Mouse (Mus musculus) T-cell, adult 2 months (primary cell): ENCODE data around the gene Ptges3.
"Not testable (repeated sequence)": the region's sequence is repeated elsewhere in the genome, so short reads cannot be mapped to it uniquely, and the experiment has no call there.

Experiments
- DNase-seq: peaks from one replicate; pipeline ENCODE4 v3.0.0; 2022; ENCODE audit warnings: low spot score

The Ptges3 gene

DNA sequence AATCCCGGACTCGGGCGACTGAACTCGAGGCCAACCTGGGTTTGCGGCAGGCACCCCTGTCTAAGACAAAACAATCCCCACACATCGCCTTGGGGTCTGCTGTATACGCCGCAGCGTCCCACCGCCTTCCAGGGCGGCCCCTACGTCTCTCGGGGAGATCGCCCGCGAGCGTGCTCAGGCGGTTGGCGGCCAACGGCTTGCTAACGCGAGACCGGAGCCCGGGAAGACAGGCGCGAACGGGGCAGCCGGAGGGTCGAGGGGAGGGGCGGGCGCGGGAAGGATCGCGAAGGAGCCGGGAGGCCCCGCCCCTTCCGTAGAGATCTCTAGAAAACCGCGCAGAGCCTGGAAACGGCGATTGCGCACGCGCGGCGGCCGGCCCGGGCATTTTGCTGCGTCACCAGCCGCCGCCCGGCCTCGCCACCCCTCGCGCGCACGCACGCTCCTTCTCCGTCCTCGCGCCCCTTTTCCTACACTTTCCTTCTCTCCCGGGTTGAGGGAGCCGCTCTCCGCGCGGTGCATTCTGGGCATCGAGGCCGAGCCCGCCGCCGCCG, at the start of gene Ptges3:
Gene Ptges3 (plus strand): TSS at position 354 of the 551 bp plus-strand sequence.
- DNase-seq = peak; percentile 95

DNA sequence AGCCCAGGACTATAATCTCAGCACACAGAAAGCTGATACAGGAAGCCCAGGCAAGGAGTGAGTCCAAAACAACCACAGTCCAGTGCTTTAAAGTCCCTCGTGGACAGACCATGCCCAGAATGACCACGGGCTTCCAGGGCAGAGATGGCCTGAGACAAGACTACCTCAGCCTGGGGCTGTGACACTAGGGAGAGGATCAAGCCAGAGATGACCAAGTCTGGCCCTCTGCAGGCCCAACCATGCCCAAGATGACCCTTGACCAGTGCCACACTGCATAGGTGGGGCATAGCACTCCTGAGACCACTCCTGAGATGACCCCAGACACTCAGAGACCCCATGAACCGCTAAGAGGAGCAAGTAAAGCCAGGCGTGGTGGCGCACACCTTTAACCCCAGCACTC, 49.0 kb upstream of the Ptges3 start:
- no peak for DNase-seq

DNA sequence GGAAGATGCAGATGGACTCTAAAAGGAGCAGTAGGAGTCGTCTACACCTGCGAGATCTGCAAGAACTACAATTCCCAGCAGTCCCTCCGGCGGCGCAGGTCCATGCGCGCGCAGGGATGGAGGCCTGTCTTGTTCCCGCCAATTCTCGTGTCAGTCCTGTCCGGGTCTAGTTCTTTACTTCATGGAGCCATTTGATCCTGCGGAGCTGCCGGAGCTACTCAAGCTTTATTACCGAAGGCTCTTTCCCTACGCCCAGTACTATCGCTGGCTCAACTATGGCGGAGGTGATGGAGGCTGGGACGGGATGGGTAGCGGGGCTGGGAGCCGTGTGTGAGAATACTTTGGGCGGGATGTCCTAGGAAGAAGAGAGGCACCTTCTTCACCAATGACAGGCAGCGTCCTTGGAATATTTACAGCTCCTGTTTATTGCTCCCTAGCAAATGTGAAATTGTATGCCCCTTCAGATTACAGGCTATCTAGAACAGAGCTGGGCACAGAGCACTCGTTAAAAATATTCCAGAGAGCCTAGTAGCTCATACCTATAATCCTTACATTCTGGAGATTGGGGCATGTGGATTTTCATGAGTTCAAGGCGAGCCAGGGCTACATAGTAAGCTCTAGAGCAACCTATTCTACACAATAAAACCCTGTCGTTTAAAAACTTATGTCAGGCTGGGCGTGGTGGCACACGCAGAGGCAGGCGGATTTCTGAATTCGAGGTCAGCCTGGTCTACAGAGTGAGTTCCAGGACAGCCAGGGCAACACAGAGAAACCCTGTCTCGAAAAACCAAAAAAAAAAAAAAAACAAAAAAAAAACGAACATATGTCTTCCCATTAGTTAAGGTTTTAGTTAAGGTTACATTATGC, 43.5 kb upstream of the Ptges3 start, which contains the start of gene Prim1:
Gene Prim1 (plus strand): TSS at position 101 of the 867 bp plus-strand sequence.
- peak; percentile 81 for DNase-seq

DNA sequence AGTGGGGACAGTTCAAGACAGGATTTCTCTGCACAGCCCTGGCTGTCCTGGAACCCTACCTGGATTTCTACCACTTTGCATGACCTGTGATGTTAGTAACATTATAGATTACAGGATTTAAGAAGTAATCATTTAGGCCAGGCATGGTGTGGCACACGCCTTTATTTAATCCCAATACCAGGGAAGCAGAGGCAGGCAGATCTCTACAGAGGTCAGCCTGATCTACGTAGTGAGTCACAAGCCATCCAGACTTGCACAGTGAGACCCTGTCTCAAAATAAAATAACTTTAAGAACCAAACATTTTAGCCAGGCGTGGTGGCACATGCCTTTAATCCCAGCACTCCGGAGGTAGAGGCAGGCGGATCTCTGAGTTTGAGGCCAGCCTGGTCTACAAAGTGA, 36.6 kb upstream of the Ptges3 start:
- DNase-seq = no peak

DNA sequence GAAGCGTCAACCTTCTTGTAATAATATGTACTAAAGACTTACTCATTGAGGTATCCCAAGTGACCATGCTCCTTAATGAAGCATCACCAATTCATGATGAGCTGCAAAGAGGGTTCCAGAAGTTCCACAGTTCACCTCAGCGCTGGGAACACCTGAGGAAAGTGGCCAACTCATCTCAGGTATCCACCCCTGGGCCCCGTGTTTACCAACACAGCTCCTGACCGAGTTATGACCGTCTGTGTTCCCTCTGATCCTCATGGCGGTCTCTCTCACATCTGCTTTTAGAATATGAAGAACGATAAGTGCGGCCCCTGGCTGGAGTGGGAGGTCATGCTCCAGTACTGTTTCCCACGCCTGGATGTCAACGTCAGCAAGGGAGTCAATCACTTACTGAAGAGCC, 35.3 kb upstream of the Ptges3 start:
- no peak for DNase-seq

DNA sequence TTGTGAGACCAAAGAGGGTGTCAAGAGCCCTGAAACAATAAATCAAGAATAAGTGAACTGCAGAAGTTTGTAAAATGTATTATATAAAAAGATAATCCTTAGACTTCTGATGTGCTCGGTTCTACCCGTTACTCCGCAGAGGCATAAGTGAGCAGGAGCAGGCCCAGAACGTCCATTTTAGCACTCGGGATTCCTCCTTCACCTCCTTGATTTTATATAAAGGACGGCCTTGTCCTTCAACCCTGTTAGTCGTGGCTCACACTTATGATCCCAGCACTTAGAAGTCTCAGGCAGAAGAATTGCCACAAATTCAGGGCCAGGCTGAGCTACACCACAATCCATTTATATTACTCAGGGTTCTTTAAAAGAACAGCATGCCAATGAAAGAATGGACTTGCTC, 28.8 kb upstream of the Ptges3 start:
- no peak for DNase-seq

DNA sequence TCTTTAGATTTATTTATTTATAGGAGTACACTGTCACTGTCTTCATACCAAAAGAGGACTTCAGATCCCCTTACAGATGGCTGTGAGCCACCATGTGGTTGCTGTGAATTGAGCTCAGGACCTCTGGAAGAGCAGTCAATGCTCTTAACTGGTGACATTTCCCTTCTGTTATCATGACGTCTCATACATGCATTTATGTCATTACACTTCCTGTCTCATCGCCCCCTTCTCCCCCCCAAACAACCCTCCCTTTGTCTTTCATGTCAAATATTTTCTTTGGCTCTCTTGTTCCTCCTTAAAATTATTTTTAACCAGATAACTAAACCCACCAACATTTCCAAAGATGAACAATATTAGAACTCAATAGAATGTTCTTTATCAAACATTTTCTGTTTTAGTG, 27.9 kb upstream of the Ptges3 start:
- DNase-seq = no peak

DNA sequence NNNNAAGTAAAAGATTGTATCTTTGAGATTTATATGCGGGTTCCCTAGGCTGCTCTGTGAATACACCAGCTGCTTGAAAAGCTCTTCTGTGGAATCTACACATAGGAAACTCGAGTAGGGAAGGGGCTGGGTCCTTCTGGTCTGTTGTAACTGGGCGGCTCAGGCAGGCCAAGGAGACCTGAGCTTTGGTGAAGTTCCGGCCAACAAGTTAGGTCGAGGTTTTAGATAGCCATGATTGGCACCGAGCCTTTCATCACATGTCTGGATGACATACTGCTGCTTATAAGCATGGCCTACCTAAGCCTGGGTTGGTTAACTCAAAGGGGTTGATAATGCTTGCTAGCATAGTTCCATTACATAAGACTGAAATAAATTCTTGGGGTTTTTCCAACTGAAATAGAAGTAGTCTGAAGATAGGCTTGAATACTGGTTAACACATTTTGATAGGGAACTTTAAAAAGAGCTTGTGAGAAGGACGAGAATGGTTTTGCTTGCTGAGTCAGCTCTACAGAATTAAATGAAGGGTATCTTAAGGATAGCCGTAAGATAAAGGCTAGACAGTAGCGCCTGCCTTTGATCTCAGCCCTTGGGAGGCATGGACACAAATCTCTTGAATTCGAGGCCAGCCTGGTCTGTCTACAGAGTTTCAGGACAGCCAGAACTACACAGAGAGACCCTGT, 21.9 kb upstream of the Ptges3 start:
- no peak for DNase-seq

DNA sequence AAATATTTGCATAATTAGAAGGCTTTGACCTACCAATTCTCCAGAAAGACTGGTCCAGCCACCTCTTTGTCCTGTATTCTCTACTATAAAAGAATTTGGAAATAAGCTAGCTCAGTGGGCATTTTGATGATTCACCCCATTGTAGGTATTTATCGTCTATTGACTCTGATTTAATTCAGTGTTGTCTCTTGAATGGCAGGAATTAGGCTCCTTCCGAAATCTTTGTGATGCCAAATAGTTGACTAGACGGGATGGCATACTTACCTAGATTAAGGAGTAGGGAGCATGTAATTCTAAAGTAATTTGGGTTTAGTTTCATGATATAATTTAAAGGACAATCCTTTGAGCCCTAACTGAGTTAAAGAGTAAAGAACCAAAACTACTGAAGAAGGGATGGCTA, 20.8 kb upstream of the Ptges3 start:
- DNase-seq = no peak

DNA sequence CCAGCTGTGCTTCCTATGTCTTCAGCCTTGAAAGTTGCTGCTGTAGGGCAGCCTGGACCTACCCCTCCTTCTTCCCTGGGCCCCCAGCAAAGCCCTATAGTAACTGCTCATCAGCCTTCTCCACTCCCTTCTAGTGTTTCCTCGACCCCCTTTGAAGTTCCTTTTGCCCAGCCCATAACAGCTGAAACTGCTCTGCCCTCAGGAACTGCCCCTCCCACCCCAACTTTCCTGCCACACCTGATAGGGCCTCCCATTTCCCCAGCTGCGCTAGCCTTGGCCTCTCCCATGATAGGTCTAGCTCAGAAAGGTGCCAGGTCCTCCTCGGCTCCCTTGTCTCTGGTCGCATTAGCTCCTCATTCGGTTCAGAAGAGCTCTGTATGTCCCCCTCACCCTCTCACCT, 19.6 kb upstream of the Ptges3 start:
- peak; percentile 40 for DNase-seq

DNA sequence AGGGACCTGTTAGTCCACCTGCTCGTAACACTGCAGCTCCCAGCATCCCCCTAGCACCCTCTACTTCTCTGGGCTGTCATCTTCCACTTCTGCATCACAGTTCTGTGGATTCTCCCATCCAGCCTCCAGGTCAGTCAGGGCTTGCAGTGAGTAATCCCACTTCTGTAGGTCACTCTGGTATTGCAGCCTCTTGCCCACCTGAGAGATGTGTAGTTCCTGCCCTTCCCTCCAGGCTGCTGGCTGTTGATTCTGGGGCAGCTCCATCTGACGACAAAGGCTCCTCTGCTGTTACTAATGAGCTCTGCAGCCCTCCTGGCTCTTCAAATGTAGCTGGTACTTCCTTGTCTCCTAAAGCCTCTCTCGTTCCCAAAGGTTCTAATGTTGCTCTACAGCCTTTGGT, 18.9 kb upstream of the Ptges3 start:
- no peak for DNase-seq

DNA sequence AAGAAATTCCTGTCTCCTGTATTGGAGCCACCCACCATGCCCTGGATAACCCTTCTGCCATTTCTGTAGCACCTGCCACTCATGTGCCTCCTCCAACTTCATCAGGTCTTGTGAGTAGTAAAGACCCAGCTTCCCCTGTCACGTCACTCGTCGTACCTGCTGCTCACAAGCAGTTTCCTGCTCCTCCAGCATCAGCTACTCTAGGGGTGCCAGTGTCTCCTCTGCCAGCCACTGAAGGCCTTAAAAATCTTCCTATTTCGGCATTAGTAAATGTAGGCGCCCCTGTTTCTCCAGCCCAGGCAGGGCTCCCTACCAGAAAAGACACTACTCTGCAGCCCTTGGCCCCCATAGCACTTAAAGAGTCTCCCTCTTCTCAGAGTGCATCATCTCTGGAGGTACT, 18.5 kb upstream of the Ptges3 start:
- DNase-seq = no peak

DNA sequence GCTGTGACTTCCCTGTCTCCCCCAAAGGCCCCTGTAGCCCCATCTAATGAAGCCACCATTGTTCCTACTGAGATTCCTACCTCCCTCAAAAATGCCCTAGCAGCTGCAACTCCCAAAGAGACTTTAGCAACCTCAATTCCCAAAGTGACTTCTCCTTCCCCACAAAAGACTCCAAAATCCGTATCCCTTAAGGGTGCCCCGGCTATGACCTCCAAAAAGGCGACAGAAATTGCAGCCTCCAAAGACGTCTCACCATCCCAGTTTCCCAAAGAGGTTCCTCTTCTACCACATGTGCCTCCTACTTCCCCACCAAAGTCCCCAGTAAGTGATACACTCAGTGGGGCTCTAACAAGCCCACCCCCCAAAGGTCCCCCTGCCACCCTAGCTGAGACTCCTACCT, 17.1 kb upstream of the Ptges3 start:
- no peak for DNase-seq

DNA sequence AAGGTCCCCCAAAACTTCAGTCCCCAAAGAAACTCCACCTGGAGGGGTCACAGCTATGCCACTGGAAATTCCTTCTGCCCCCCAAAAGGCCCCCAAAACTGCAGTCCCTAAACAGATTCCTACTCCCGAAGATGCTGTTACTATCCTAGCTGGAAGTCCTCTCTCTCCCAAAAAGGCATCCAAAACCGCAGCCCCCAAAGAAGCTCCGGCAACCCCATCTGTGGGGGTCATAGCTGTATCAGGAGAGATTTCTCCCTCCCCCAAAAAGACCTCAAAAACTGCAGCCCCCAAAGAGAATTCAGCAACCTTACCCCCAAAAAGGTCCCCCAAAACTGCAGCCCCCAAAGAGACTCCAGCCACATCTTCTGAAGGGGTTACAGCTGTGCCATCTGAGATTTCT, 16.3 kb upstream of the Ptges3 start:
- DNase-seq = no peak

DNA sequence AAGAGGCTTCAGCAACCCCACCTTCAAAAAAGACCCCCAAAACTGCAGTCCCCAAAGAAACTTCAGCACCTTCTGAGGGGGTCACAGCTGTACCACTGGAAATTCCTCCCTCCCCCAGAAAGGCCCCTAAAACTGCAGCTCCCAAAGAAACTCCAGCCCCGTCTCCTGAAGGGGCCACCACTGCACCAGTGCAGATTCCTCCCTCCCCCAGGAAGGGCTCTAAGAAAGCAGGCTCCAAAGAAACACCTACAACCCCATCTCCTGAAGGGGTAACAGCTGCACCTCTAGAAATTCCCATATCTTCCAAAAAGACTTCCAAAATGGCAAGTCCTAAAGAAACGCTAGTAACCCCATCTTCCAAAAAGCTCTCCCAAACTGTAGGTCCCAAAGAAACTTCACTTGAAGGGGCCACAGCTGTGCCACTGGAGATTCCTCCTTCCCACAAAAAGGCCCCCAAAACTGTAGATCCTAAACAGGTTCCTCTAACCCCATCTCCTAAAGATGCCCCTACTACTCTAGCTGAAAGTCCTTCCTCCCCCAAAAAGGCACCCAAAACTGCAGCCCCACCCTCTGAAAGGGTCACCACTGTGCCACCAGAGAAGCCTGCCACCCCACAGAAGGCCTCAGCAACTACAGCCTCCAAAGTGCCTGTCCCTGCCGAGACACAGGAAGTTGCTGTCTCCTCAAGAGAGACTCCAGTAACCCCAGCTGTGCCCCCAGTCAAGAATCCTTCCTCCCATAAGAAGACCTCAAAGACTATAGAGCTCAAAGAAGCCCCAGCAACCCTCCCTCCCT, 15.5 kb upstream of the Ptges3 start:
- no peak for DNase-seq

DNA sequence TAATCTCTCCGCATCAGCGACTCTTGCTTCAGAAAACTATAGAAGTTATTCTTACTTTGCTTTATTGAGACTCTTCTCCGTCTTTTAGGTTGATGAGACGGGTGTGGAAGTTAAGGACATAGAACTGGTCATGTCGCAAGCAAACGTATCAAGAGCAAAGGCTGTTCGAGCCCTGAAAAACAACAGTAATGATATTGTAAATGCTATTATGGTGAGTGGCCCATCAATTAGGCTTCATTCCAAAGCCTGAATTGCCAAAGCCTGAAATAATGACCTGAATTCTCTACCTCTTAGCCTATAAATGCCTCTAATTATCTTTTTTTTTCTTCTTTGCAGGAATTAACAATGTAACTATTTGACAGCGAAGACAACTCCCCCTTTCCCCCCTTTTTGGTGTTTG, 10.6 kb upstream of the Ptges3 start:
- no peak for DNase-seq

DNA sequence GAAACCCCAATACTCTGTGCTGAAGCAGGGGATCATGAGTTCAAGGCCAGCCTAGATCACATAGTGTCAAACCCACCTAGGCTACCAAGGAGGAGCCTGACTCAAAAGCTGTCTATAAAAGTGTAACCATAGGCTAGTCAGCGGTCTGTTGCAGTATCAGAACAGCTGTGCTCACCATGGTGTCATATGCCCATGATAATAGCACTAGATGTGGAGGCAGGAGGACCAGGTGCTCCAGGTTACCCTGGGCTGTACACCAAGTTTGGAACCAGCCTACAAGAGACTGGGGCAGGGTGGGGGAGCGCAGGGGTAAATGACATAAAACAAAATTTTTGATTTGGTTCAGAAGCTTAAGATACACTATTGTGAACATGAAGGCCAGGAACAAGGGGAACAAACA, 9.0 kb upstream of the Ptges3 start:
- no peak for DNase-seq

DNA sequence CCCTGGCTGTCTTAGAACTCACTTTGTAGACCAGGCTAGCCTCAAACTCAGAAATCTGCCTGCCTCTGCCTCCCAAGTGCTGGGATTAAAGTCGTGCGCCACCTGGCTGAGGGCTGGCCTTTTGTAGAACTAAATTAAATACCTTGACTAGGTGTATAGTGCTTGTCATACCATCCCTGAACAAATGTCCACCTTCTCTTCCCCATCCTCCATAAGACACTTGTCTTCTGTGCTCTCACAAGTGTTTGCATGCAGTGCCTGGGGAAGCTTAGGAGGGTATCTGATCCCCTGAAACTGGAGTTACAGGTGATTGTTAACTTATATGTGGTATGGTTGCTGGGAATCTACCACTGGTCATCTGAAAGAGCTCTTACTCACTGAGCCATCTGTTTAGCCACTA, 8.4 kb upstream of the Ptges3 start:
- DNase-seq = no peak

DNA sequence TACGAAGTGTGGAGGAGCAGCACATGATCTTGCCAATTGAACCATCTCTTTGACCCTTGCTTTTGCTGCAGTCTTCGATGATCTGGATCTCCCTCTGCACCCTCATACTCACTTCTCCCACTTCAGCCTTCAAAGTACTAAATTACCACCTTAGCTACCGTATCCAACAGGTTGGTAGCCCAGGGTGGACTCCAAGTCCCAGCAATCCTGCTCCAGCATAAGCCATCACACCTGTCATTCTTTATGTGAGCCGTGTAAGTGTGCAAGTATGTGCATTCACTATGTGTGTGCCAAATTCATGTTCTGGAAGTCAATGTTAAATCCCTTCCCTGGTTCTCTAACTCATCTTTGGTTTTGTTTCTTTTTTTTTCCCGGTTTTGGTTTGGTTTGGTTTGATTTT, 7.2 kb upstream of the Ptges3 start:
- no peak for DNase-seq

DNA sequence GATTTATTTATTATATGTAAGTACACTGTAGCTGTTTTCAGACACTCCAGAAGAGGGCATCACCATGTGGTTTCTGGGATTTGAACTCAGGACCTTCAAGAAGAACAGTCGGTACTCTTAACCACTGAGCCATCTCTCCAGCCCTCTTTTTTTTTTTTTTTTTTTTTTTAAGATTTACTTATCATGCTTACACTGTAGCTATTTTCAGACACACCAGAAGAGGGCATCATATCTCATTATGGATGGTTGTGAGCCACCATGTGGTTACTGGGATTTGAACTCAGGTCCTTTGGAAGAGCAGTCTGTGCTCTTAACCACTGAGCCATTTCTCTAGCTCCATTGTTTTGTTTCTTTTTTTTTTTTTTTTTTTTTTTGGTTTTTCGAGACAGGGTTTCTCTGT, 6.6 kb upstream of the Ptges3 start:
- not testable (repeated sequence) for DNase-seq

DNA sequence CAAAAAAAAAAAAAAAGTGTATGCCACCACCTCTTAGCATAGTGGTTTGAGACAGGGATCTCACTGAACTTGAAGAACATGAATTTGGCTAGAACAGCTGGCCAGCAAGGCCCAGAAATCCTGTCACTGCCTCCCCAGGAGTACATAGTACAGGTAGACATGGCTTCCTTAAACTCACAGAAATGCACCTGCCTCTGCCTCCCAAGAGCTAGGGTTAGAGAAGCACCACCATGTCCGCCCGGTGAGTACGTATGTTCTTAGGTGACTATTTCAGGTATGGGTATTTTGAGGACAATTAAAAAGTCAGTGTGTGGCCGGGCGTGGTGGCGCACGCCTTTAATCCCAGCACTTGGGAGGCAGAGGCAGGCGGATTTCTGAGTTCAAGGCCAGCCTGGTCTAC, 5.8 kb upstream of the Ptges3 start:
- no peak for DNase-seq

DNA sequence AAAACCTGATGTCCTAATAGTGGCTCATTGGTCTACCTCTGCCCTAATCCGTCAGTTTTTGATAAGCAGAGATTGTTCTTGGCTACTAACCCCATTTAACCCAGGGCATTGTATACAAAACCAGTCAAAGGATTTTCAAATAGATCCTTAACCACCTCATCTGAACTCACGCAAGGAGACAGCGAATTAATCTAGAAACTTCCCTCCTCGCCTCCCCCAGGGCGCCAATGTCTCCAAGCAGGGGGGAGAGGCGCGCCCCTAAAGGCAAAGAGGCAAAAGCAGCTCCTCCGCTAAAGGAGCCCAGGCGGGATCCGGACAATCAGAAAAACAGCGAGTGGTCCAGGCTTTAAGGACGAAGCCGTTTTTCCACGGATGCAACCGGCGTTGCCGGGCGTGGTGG, 570 bp upstream of the Ptges3 start:
- no peak for DNase-seq
